In the genomic region with DNA sequence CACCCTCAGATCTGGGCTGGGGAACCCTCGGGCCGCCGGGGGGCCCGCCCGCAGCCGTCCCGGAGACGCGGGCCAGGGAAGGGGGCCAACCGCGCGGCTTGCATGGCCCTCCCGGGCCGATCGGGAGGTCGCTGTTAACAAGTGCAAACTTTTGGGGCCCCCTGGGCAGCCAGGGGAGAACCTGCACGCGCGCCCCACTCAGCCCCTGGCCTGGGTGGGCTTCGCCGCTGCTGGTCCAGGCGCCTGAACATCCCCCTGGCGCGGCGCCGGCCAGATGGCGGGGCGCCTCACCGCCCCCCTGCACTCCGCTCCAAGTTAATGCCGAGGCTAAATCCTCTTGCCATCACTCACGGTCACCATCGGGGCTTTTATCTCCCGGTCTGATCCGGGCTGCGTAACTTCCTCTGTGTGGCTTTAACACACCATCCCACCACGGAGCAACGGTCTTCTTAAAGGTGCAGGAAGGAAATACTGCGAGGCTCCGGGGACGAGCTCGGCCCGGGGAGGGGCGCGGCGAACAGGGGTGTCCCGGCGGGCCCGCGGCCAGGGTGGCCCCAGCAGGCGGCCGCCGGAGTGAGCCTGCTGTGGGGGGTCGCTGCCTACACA, we compare ENCODE assay signal across 9 mouse cellular contexts. TPM values are rescaled to one million over a fixed set of nuclear protein-coding genes. Genes with fewer than 3 reads are reported as not detected.
DNase-seq lines count a peak whose midpoint lies in the region; ATAC-seq and TF ChIP-seq lines count a peak whose summit lies in the region.
"Had no signal": no experiment of that assay in that cellular context is flagged by ENCODE, and none has a peak within 500 bp of the region (broad histone marks: within the 10 kb centered on the region; RNA-seq: fewer than 3 reads in every experiment).

A gene (minus strand): TSS at position 407 of the 606 bp plus-strand sequence.

- H3K27me3 ChIP-seq in hindbrain, embryonic 15.5 days, result peaks cover 23% of the 10 kb centered on the region

- peak within 1 kb of the TSS; percentile 72 for H3K4me3 ChIP-seq in bone marrow macrophage, adult 2 months (ENCODE audit: insufficient read depth, low read length)
- peak within 1 kb of the TSS; percentile 54 for H3K4me3 ChIP-seq in hindbrain, embryonic 15.5 days
- peak within 1 kb of the TSS; percentile 92 for H3K4me3 ChIP-seq in left cerebral cortex, adult 2 months

- intact Hi-C loops in left cerebral cortex, adult 2 months (cut with DNase I), result loop anchor here (2.0 to 5.0 kb wide), 4 partner anchors 68 to 215 kb away; a partner anchor contains a TSS

- ATAC-seq in frontal cortex, adult (ENCODE audit: low TSS enrichment), result peak; percentile 72
- 0 out of 2 replicates have a peak, but pooled peaks have one; percentile 39 for ATAC-seq in hindbrain, embryonic 15.5 days (ENCODE audit: low FRiP score, low read depth)

- TF ChIP-seq CTCF in bone marrow macrophage, adult 2 months (IDR thresholded peaks at IDR 0.05; ENCODE audit: low read depth, low read length), result no peak
- no peak for TF ChIP-seq CTCF in left cerebral cortex, adult 2 months (IDR thresholded peaks at IDR 0.05)

- no peak for TF ChIP-seq POLR2A in bone marrow macrophage, adult 2 months (IDR thresholded peaks at IDR 0.05; ENCODE audit: borderline replicate concordance, low read depth, low read length)

- no peak for DNase-seq in frontal cortex, postnatal 14 days (ENCODE audit: low spot score in 2 of 2)
- no peak for DNase-seq in gastrocnemius, postnatal 10 days
- DNase-seq in left cerebral cortex, adult 2 months (ENCODE audit: extremely low spot score in 1 of 2, low spot score in 2 of 2), result peak; percentile 36 to 53
- DNase-seq in lung, postnatal 36 days, result peak; percentile 78
- DNase-seq in right cerebral cortex, postnatal 25 days, result peak; percentile 69

- no peaks in the 10 kb centered on the region for H3K9me3 ChIP-seq in hindbrain, embryonic 15.5 days
- H3K9me3 ChIP-seq: G1E had no signal

- H3K27ac ChIP-seq in bone marrow macrophage, adult 2 months (ENCODE audit: insufficient read depth, low read depth, low read length), result no peak within 1 kb of the TSS
- peak within 1 kb of the TSS; percentile 60 for H3K27ac ChIP-seq in hindbrain, embryonic 15.5 days (replicated peaks)
- H3K27ac ChIP-seq in left cerebral cortex, adult 2 months, result peak within 1 kb of the TSS; percentile 90

- no peaks in the 10 kb centered on the region for H3K4me1 ChIP-seq in bone marrow macrophage, adult 2 months (ENCODE audit: control insufficient read depth, insufficient read depth, low read length)
- peaks cover 43% of the 10 kb centered on the region for H3K4me1 ChIP-seq in hindbrain, embryonic 15.5 days (replicated peaks)

- H3K36me3 ChIP-seq in hindbrain, embryonic 15.5 days, result no peaks in the 10 kb centered on the region
- H3K36me3 ChIP-seq: G1E had no signal

- WGBS in hindbrain, embryonic 15.5 days, result under 1% methylated on average over 54 of the region's 54 CpGs

- peak within 1 kb of the TSS; percentile 99 for H3K4me2 ChIP-seq in hindbrain, embryonic 15.5 days

- peak within 1 kb of the TSS; percentile 51 for H3K9ac ChIP-seq in hindbrain, embryonic 15.5 days

RNA-seq across cellular contexts. Expression of the gene that starts here (rescaled TPM):
- 1.7 and 3.8 TPM in 2 replicates for polyA plus RNA-seq in bone marrow macrophage, adult 2 months (2012; ENCODE audit: insufficient read depth, insufficient read length, missing spikeins)
- 10 to 100 TPM; 19.5 to 23.9 TPM for total RNA-seq in gastrocnemius, postnatal 10 days (2021)
- polyA plus RNA-seq in hindbrain, embryonic 15.5 days (2015; fragmentation: Nextera tagmentation; extraction: Ambion mirVana), result 3.9 and 5.5 TPM in 2 replicates
- 10 to 100 TPM; 82.4 to 90.1 TPM for total RNA-seq in left cerebral cortex, adult 2 months (2021)
- polyA plus RNA-seq: G1E had no signal

Comparison
In these comparisons a context has a peak if more than half of its experiments do, and no peak if none do; other contexts are left out.
1. DNase-seq: peak in left cerebral cortex, adult 2 months (2 of 2), lung, postnatal 36 days (single experiment) and right cerebral cortex, postnatal 25 days (single experiment); none in frontal cortex, postnatal 14 days (0 of 2) and gastrocnemius, postnatal 10 days (single experiment).
2. Peak in every context shown above with its lines, with median percentiles within 50 percentile points of each other: H3K4me3 ChIP-seq.